Mouse (Mus musculus) thymus, adult 2 months (tissue): Measurements from ENCODE around the gene Ankrd13b.

Experiments
- CTCF ChIP-seq: fragments of 200-500 bp; IDR thresholded peaks from 2 replicates; pipeline ENCODE4 v1.5.1; 2012; ENCODE audit warnings: mild to moderate bottlenecking, control low read depth, low read length, moderate library complexity, borderline replicate concordance; ENCODE audit not compliant: control insufficient read depth, poor library complexity, insufficient read depth; ENCODE audit errors: extremely low read depth
- POLR2A ChIP-seq: fragments of 200-500 bp; IDR thresholded peaks from 2 replicates; pipeline ENCODE4 v1.6.1; 2012; ENCODE audit warnings: mild to moderate bottlenecking, low read length, control low read depth, moderate library complexity; ENCODE audit not compliant: control insufficient read depth, poor library complexity, insufficient read depth; ENCODE audit errors: extremely low read depth

GRCm38 (mm10) chr11:77463101-77463445, 26.4 kb downstream of the Ankrd13b start:
- TF ChIP-seq CTCF: no peak
- no peak for TF ChIP-seq POLR2A
